ENCODE assay signal across 7 mouse cellular contexts in the genomic region with DNA sequence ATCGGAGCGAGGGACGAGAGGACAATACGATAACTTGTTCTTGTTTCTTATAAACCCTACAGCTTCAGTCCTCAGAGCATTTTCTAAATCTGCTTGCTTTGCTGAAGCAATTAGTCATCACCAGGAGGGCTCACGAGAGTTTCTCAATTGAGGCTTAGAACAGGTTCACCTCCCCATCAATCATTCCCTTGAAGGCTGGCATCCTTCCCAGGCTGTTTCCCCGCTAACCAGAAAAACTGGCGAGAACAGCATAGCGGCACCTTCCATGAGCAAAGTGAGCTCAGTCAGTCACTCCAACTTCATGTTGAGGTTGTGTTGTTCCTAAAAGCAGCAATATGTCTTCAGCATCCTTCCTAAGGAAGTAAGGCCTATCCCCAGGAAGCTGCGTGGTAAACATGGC.
A peak's percentile ranks its signal among the peaks of the same experiment; 100 is the strongest.
DNase-seq lines count a peak whose midpoint lies in the region; ATAC-seq and TF ChIP-seq lines count a peak whose summit lies in the region.

No protein-coding gene starts in this region.

- DNase-seq in layer of hippocampus, postnatal 14 days (ENCODE audit: low spot score in 2 of 2), result peak; percentile 14 to 37
- DNase-seq in layer of hippocampus, adult 9-10 months (ENCODE audit: low spot score), result no peak
- DNase-seq in Patski (ENCODE audit: low read depth, low spot score), result peak; percentile 12
- DNase-seq in brain, embryonic 14.5 days (ENCODE audit: low read depth), result peak; percentile 89
- peak; percentile 17 for DNase-seq in liver, postnatal 0 days
- DNase-seq in spleen, postnatal 4 days (ENCODE audit: low spot score in 2 of 2), result no peak

- no peak for TF ChIP-seq CTCF in Patski (IDR thresholded peaks at IDR 0.05)
- no peak for TF ChIP-seq CTCF in brain, embryonic 14.5 days (IDR thresholded peaks at IDR 0.05; ENCODE audit: borderline replicate concordance, extremely low read depth, insufficient read depth, insufficient read length)
- TF ChIP-seq CTCF in liver, postnatal 0 days (IDR thresholded peaks at IDR 0.05; ENCODE audit: low read depth), result no peak

- H3K4me2 ChIP-seq in liver, postnatal 0 days (ENCODE audit: low read depth, low read length), result no peak overlapping the region

- no peak for ATAC-seq in Patski
- peak; percentile 33; the same call in 1 of the 2 replicates for ATAC-seq in liver, postnatal 0 days
- ATAC-seq in CD4-positive, CD25-positive, alpha-beta regulatory T cell, adult 4 months, result no peak

- H3K27ac ChIP-seq in liver, postnatal 0 days (ENCODE audit: low read depth), result no peak overlapping the region

- H3K4me3 ChIP-seq in liver, postnatal 0 days (ENCODE audit: low read depth, low read length), result no peak overlapping the region

- no peak for TF ChIP-seq EP300 in liver, postnatal 0 days (IDR thresholded peaks at IDR 0.05; ENCODE audit: low read depth)

- in situ Hi-C loops in Patski (cut with MboI; ENCODE audit: low pct_unique_long_range_greater_than_20kb), result no loop called here

- 70% methylated on average over 9 of the region's 9 CpGs for WGBS in liver, postnatal 0 days (ENCODE audit: insufficient replicate concordance)

- CTCF ChIA-PET in Patski (lab: Charles Lee), result interaction anchor here (1.0 to 1.6 kb wide), 4 partner anchors 9 to 57 kb away, joined by 3 to 6 read pairs (median 4); no protein-coding TSS in a partner anchor

- H3K9ac ChIP-seq in liver, postnatal 0 days (replicated peaks), result no peak overlapping the region

- TF ChIP-seq POLR2A in brain, embryonic 14.5 days (IDR thresholded peaks at IDR 0.05; ENCODE audit: borderline replicate concordance, extremely low read depth, insufficient read depth, insufficient read length, poor library complexity, severe bottlenecking), result no peak

- POLR2A ChIA-PET in Patski (lab: Charles Lee), result no interaction called here

- no peaks in the 10 kb centered on the region for H3K27me3 ChIP-seq in Patski
- no peaks in the 10 kb centered on the region for H3K27me3 ChIP-seq in liver, postnatal 0 days (ENCODE audit: insufficient read depth, low read length)

- H3K36me3 ChIP-seq in liver, postnatal 0 days (replicated peaks; ENCODE audit: insufficient read depth, low read length), result no peaks in the 10 kb centered on the region

- H3K9me3 ChIP-seq in liver, postnatal 0 days (ENCODE audit: low read length), result no peaks in the 10 kb centered on the region

- no peaks in the 10 kb centered on the region for H3K4me1 ChIP-seq in liver, postnatal 0 days (ENCODE audit: insufficient read depth)

Comparison
In these comparisons a context has a peak if more than half of its experiments do, and no peak if none do; other contexts are left out.
1. DNase-seq: peak in layer of hippocampus, postnatal 14 days (2 of 2), Patski (single experiment), brain, embryonic 14.5 days (single experiment) and liver, postnatal 0 days (single experiment); none in layer of hippocampus, adult 9-10 months (single experiment) and spleen, postnatal 4 days (0 of 2).